Mouse (Mus musculus) left cerebral cortex, adult 2 months (tissue): ENCODE data around the gene Mrgpra3. TPM values are rescaled to one million over a fixed set of nuclear protein-coding genes. Genes with fewer than 3 reads are reported as not detected.

Experiments
- DNase-seq, 2 experiments: peaks; one replicate each; pipeline ENCODE4 v3.0.0; 2021 to 2022; ENCODE audit warnings: low spot score in 2 of 2, mixed read lengths in 1 of 2; ENCODE audit errors: extremely low spot score in 1 of 2
- H3K27ac ChIP-seq: fragments of 200-600 bp; 2 replicates; pipeline ENCODE4 v1.8.1; 2022
- H3K4me3 ChIP-seq: fragments of 200-600 bp; 2 replicates; pipeline ENCODE4 v1.8.1; 2022
- CTCF ChIP-seq: fragments of 200-600 bp; IDR thresholded peaks from 2 replicates; pipeline ENCODE4 v1.8.1; 2022; ENCODE audit warnings: antibody characterized with exemption, mild to moderate bottlenecking, moderate library complexity
- intact Hi-C: fragments of 180-260 bp; cut with DNase I; formaldehyde crosslinking; loops from one replicate; pipeline ENCODE4 v1.15.1; 2025
- long read RNA-seq, 2 experiments: library from polyadenylated mRNA; stranded (forward); transcript quantifications; one replicate each; pipeline ENCODE4 v2.0.0; 2021; ENCODE audit warnings: borderline mapping rate in 2 of 2
- total RNA-seq, 2 experiments: library from RNA; stranded (reverse); gene quantifications; 2 replicates each; pipeline ENCODE4 v1.2.3; 2021

Gene Mrgpra3
- not detected for total RNA-seq
- long read RNA-seq, experiment 1, result 0 reads
- long read RNA-seq, experiment 2, result 0 reads

DNA sequence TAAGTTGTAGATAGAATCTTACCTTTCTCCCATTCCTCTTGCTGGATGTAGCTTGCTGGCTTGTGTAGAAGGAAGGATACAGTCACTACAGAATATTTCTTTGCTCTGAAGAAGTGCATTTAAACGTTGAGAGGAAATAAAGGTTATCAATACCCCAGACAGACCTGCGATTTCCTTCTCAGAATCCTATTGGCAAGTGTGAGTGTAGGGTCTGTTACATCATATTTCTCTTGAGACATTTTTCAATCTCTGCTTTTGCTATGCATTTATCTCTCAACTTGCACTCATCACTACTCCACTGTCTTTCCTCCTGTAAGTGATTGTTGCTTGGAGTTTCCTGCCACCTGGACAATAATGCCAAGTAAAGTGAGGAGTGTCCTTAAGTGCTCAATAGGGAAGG, at the start of gene Mrgpra3:
Gene Mrgpra3, minus strand, starts transcription at position 101 of the 400 bp plus-strand sequence.
- intact Hi-C loops, result no loop called here
- Histone ChIP-seq H3K4me3 (no peak within 1 kb of the TSS), H3K27ac (no peak within 1 kb of the TSS)
- DNase-seq, result no peak
- no peak for TF ChIP-seq CTCF

Other genes starting within 250 kb of the Mrgpra3 start
- gene Mrgpra1, start 247.1 kb downstream of the Mrgpra3 start, total RNA-seq, result not detected
- not detected for gene Mrgpra2a, start 149.2 kb downstream of the Mrgpra3 start, total RNA-seq
- not detected for gene Mrgpra2b, start 72.5 kb downstream of the Mrgpra3 start, total RNA-seq